Mouse (Mus musculus): Measurements from ENCODE around the gene Lmna.

Lmna gene

GRCm38 (mm10) chr3:88500087-88500486 is 9.7 kb downstream of the Lmna start:
- DNase-seq (ENCODE audit: low spot score): no peak

GRCm38 (mm10) chr3:88499580-88499979 is 10.2 kb downstream of the Lmna start:
- no peak for DNase-seq (ENCODE audit: low spot score)

GRCm38 (mm10) chr3:88495741-88496415 is 13.9 kb downstream of the Lmna start:
- DNase-seq (ENCODE audit: low spot score): no peak

- no peak for DNase-seq (ENCODE audit: low spot score)
These were observed 14.7 kb downstream of the Lmna start for GRCm38 (mm10) chr3:88494836-88495628.

- DNase-seq (ENCODE audit: low spot score): no peak
These were observed 15.8 kb downstream of the Lmna start for GRCm38 (mm10) chr3:88493706-88494582.

GRCm38 (mm10) chr3:88487396-88487795 is 22.4 kb downstream of the Lmna start:
- DNase-seq (ENCODE audit: low spot score): no peak

GRCm38 (mm10) chr3:88486887-88487286 is 22.9 kb downstream of the Lmna start:
- no peak for DNase-seq (ENCODE audit: low spot score)

GRCm38 (mm10) chr3:88486043-88486442 is 23.7 kb downstream of the Lmna start:
- no peak for DNase-seq (ENCODE audit: low spot score)

- peak; percentile 51 for DNase-seq (ENCODE audit: low spot score)
These were observed 25.0 kb downstream of the Lmna start for GRCm38 (mm10) chr3:88484597-88485316.

- DNase-seq (ENCODE audit: low spot score): peak; percentile 88
These were observed 26.1 kb downstream of the Lmna start for GRCm38 (mm10) chr3:88483621-88484020.

GRCm38 (mm10) chr3:88483141-88483540 is 26.6 kb downstream of the Lmna start:
- no peak for DNase-seq (ENCODE audit: low spot score)

- no peak for DNase-seq (ENCODE audit: low spot score)
These were observed 27.4 kb downstream of the Lmna start for GRCm38 (mm10) chr3:88482336-88482735.

- no peak for DNase-seq (ENCODE audit: low spot score)
These were observed 28.2 kb downstream of the Lmna start for GRCm38 (mm10) chr3:88481372-88482040.

- DNase-seq (ENCODE audit: low spot score): no peak
These were observed 29.1 kb downstream of the Lmna start for GRCm38 (mm10) chr3:88480679-88481078.

GRCm38 (mm10) chr3:88479828-88480227 is 29.9 kb downstream of the Lmna start:
- no peak for DNase-seq (ENCODE audit: low spot score)

GRCm38 (mm10) chr3:88479163-88479562 is 30.6 kb downstream of the Lmna start:
- no peak for DNase-seq (ENCODE audit: low spot score)

- DNase-seq (ENCODE audit: low spot score): peak; percentile 93
These were observed 32.0 kb downstream of the Lmna start for GRCm38 (mm10) chr3:88477735-88478134.

- DNase-seq (ENCODE audit: low spot score): no peak
These were observed 33.4 kb downstream of the Lmna start for GRCm38 (mm10) chr3:88476403-88476802.

GRCm38 (mm10) chr3:88473571-88473970 is 36.2 kb downstream of the Lmna start:
- DNase-seq (ENCODE audit: low spot score): no peak

GRCm38 (mm10) chr3:88473020-88473419 is 36.7 kb downstream of the Lmna start:
- DNase-seq (ENCODE audit: low spot score): peak; percentile 51

- DNase-seq (ENCODE audit: low spot score): no peak
These were observed 38.7 kb downstream of the Lmna start for GRCm38 (mm10) chr3:88470943-88471479.

All from retina, embryonic 14.5 days (tissue).